Mouse (Mus musculus) bone marrow, adult 2 months (tissue): Measurements from ENCODE around the gene Astn1.

Experiments used
- CTCF ChIP-seq: fragments of 200-500 bp; IDR thresholded peaks from 2 replicates; pipeline ENCODE4 v1.5.1; 2011; ENCODE audit warnings: low read length, control low read depth; ENCODE audit not compliant: control insufficient read depth, insufficient read depth
- POLR2A ChIP-seq: fragments of 200-500 bp; IDR thresholded peaks from 2 replicates; pipeline ENCODE4 v1.6.1; 2011; ENCODE audit warnings: low read depth, mild to moderate bottlenecking, control low read depth, low read length, borderline replicate concordance; ENCODE audit not compliant: control insufficient read depth

DNA sequence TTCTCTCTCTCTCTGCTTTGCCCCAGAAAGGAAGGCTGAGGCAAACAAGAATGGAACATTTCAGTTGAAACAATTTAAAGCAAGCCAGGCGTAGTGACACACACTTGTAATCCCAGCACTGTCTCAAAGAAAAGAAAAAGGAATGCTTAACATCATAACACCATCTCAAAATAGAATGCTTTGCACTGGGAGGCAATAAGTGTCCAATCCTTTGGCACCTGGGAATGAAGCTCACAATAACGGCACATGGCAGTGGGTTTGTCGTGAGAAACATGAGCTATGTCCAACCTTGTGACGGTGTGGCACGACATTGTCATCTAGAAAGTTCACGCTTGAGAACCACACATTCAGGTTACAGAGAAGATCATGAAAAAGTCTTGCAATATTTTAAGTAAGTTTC, 191.3 kb downstream of the Astn1 start:
- no peak for TF ChIP-seq CTCF
- no peak for TF ChIP-seq POLR2A
